Mouse (Mus musculus) heart, embryonic 14.5 days (tissue): ENCODE measurements around the gene Thsd4. TPM values are rescaled to one million over a fixed set of nuclear protein-coding genes. Genes with fewer than 3 reads are reported as not detected.

Source experiments
- ATAC-seq: fragments of 200-750 bp; cut with Nextera tagmentation; 2 replicates; pipeline ENCODE4 v1.8.0; 2017; ENCODE audit warnings: low read depth, moderate TSS enrichment; ENCODE audit not compliant: insufficient number of reproducible peaks, insufficient read depth, low FRiP score
- H3K27ac ChIP-seq, 2 experiments: fragments of 200-500 bp in 1 of 2; fragments of 300-500 bp in 1 of 2; sonication (generic) in 1 of 2; replicated peaks in 1 of 2; 2 replicates each; pipeline ENCODE4 v1.5.1; 2012 to 2014; ENCODE audit warnings: low read depth in 2 of 2, low read length in 2 of 2, control low read depth in 1 of 2, mild to moderate bottlenecking in 1 of 2, mixed read lengths in 1 of 2; ENCODE audit not compliant: control insufficient read depth in 1 of 2, insufficient read depth in 1 of 2
- H3K27me3 ChIP-seq: fragments of 300-500 bp; sonication (generic); 2 replicates; pipeline ENCODE4 v1.6.1; 2014; ENCODE audit warnings: mild to moderate bottlenecking, low read length, control low read depth; ENCODE audit not compliant: control insufficient read depth, insufficient read depth
- H3K36me3 ChIP-seq: fragments of 300-500 bp; sonication (generic); 2 replicates; pipeline ENCODE4 v1.6.1; 2014; ENCODE audit warnings: mild to moderate bottlenecking, control low read depth, low read length, mixed read lengths; ENCODE audit not compliant: control insufficient read depth, insufficient read depth
- H3K4me1 ChIP-seq, 2 experiments: fragments of 200-500 bp in 1 of 2; fragments of 300-500 bp in 1 of 2; sonication (generic) in 1 of 2; 2 replicates each; pipeline ENCODE4 v1.6.1; 2012 to 2014; ENCODE audit warnings: low read length in 2 of 2, control low read depth in 1 of 2, mixed read lengths in 1 of 2; ENCODE audit not compliant: control insufficient read depth in 2 of 2, insufficient read depth in 2 of 2
- H3K4me2 ChIP-seq: fragments of 300-500 bp; sonication (generic); 2 replicates; pipeline ENCODE4 v1.6.1; 2014; ENCODE audit warnings: mild to moderate bottlenecking, low read length
- H3K4me3 ChIP-seq, 2 experiments: fragments of 200-500 bp in 1 of 2; fragments of 300-500 bp in 1 of 2; sonication (generic) in 1 of 2; 2 replicates each; pipeline ENCODE4 v1.5.1; 2012 to 2014; ENCODE audit warnings: low read length in 2 of 2, mild to moderate bottlenecking in 2 of 2, control low read depth in 1 of 2, low read depth in 1 of 2, moderate library complexity in 1 of 2; ENCODE audit not compliant: control insufficient read depth in 1 of 2, insufficient read depth in 1 of 2
- H3K9ac ChIP-seq: fragments of 300-500 bp; sonication (generic); 2 replicates; pipeline ENCODE4 v1.6.1; 2014; ENCODE audit warnings: mild to moderate bottlenecking, low read length
- H3K9me3 ChIP-seq: fragments of 300-500 bp; sonication (generic); 2 replicates; pipeline ENCODE4 v1.6.1; 2016; ENCODE audit warnings: low read length, control low read depth; ENCODE audit not compliant: control insufficient read depth
- WGBS: fragments of 180-500 bp; shearing (Covaris S2); extraction: QIAGEN DNeasy Blood & Tissue Kit; methylation state at CpG from one replicate; pipeline ENCODE4 v1.1.7; 2014; 5-methylcytosine and 5-hydroxymethylcytosine counted together
- polyA plus RNA-seq: library from polyadenylated mRNA; unstranded; fragments of >200 nt; fragmentation: Nextera tagmentation; extraction: Ambion mirVana; gene quantifications from 2 replicates; pipeline ENCODE4 v1.2.1, GENCODE M21; 2014

The Thsd4 gene
- polyA plus RNA-seq, 1 experiment from 2014 or later: 9.5 TPM

GRCm38 (mm10) chr9:60551238-60551637, 29.4 kb upstream of the Thsd4 start:
- Histone ChIP-seq H3K36me3 (no peaks in the 10 kb centered on the region), H3K27ac (no peak overlapping the region), H3K9ac (no peak overlapping the region), H3K9me3 (no peaks in the 10 kb centered on the region), H3K4me2 (no peak overlapping the region), H3K27me3 (no peaks in the 10 kb centered on the region), H3K4me3 (no peak overlapping the region), H3K4me1 (no peaks in the 10 kb centered on the region)
- ATAC-seq: no peak
- WGBS: 82% methylated on average over 4 of the region's 4 CpGs

DNA sequence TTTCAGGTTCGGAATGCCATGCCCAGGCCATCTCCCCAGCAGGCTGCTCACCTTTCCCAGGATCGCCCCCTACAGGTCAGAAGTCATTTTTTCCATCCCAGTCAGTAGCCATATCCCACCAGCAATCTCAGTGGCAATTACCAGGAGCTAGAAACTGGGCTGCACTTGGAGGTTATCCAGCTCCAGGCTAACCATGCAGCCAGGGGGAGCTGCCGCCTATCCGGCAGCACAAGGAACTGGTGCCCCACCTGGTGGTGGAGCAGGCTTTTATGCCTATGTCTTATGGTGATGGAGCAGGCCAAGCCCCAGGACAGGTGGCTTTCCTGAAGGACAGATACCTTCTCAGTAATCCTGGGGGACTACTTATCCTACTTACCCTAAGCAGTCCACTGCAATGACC, 26.3 kb upstream of the Thsd4 start:
- Histone ChIP-seq H3K4me3 (no peak overlapping the region), H3K27me3 (no peaks in the 10 kb centered on the region), H3K27ac (no peak overlapping the region), H3K9ac (no peak overlapping the region), H3K4me1 (peaks cover 6 to 7% of the 10 kb centered on the region in 2 experiments; a peak in 3 of 4 replicates), H3K4me2 (no peak overlapping the region), H3K36me3 (no peaks in the 10 kb centered on the region), H3K9me3 (no peaks in the 10 kb centered on the region)
- no peak for ATAC-seq
- 30% methylated on average over 4 of the region's 4 CpGs for WGBS

GRCm38 (mm10) chr9:60546169-60546568, 24.3 kb upstream of the Thsd4 start:
- H3K4me3 ChIP-seq: no peak overlapping the region
- H3K4me2 ChIP-seq: no peak overlapping the region
- no peaks in the 10 kb centered on the region for H3K36me3 ChIP-seq
- no peaks in the 10 kb centered on the region for H3K9me3 ChIP-seq
- no peak overlapping the region for H3K27ac ChIP-seq
- H3K27me3 ChIP-seq: no peaks in the 10 kb centered on the region
- 56% methylated on average over 2 of the region's 2 CpGs for WGBS
- H3K9ac ChIP-seq: no peak overlapping the region
- no peak for ATAC-seq
- peaks cover 6 to 7% of the 10 kb centered on the region in 2 experiments; a peak in 3 of 4 replicates for H3K4me1 ChIP-seq

DNA sequence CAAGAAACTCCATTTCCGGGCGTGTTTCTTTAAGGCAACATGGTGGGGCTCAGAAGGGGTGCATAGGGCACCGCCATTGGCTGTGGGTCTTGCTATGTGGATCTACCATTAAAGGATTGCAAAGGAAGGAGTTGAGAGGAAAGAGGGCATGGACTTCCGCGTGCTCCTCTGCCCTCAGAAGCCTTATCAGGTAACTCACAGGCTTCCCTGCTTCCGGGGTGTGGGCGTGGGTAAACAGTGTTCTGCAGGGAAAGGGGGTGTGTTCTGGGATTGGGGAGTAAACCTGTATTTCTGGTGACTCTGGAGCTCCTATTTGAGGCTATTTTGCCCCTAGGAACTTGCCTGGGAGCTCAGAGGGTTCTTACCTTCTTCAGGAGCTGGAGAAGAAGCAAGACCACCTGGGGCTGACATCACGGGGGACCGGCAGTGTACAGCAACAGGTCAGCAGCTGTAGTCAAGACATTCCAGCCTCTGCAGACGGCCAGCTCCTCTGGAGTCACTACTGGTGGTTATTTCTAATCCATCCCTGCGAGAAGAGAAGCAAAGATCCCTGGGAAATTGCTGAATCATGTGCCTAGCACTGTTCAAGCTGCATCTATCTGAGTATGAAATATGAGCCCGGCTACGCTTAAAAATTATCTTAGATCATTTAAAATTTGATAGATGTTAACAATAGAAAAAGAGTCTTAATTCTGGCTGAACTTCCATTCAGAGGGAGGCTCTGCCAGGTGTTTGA, 23.7 kb upstream of the Thsd4 start:
- no peaks in the 10 kb centered on the region for H3K9me3 ChIP-seq
- WGBS: 57% methylated on average over 13 of the region's 13 CpGs
- H3K27me3 ChIP-seq: no peaks in the 10 kb centered on the region
- H3K9ac ChIP-seq: no peak overlapping the region
- ATAC-seq: no peak
- H3K27ac ChIP-seq: no peak overlapping the region
- no peaks in the 10 kb centered on the region for H3K36me3 ChIP-seq
- H3K4me1 ChIP-seq: peaks cover 6 to 7% of the 10 kb centered on the region in 2 experiments; a peak in 3 of 4 replicates
- H3K4me3 ChIP-seq: no peak overlapping the region
- no peak overlapping the region for H3K4me2 ChIP-seq

DNA sequence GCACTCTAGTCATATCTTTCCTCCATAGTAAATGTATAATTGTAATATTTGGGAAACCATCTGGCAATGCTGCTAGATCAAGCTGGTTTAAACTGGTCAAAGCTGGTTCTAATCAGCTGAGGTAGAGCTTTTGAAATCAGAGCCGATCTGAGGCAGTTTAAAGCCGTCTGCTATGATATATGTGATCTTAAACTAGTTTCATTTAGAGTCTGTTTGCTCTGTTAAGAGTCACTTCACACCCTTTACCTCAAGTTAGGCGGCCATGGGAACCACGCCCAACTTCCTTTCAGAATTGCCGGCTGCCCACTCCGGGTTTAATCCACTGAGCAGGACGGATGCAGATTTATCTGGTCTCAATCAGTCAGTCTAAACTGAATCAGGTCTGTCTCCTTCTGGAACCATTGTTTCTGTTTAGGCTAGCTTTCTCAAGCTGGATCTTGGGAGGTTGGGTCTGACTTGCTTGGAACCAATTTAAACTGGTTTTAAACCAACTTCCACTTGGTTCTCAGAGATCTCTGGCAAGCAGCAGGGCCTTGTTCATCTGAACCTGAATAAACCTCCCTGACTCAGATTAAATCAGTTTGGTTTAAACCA, 21.7 kb upstream of the Thsd4 start:
- Histone ChIP-seq H3K27ac (no peak overlapping the region), H3K9me3 (no peaks in the 10 kb centered on the region), H3K4me1 (peaks cover 6 to 7% of the 10 kb centered on the region in 2 experiments; a peak in 3 of 4 replicates), H3K4me2 (no peak overlapping the region), H3K36me3 (no peaks in the 10 kb centered on the region), H3K27me3 (no peaks in the 10 kb centered on the region), H3K4me3 (no peak overlapping the region), H3K9ac (no peak overlapping the region)
- WGBS: 63% methylated on average over 7 of the region's 7 CpGs
- no peak for ATAC-seq

- H3K27ac ChIP-seq: peak overlapping the region; percentile 30 to 66; a peak in 2 of 4 replicates
- no peaks in the 10 kb centered on the region for H3K36me3 ChIP-seq
- no peak overlapping the region for H3K4me3 ChIP-seq
- H3K27me3 ChIP-seq: no peaks in the 10 kb centered on the region
- H3K9ac ChIP-seq: no peak overlapping the region
- ATAC-seq: no peak
- H3K9me3 ChIP-seq: no peaks in the 10 kb centered on the region
- H3K4me1 ChIP-seq: peaks cover 33 to 37% of the 10 kb centered on the region in 2 experiments
- 81% methylated on average over 12 of the region's 12 CpGs for WGBS
- H3K4me2 ChIP-seq: no peak overlapping the region
Observed at GRCm38 (mm10) chr9:60530310-60530709, 8.5 kb upstream of the Thsd4 start.

DNA sequence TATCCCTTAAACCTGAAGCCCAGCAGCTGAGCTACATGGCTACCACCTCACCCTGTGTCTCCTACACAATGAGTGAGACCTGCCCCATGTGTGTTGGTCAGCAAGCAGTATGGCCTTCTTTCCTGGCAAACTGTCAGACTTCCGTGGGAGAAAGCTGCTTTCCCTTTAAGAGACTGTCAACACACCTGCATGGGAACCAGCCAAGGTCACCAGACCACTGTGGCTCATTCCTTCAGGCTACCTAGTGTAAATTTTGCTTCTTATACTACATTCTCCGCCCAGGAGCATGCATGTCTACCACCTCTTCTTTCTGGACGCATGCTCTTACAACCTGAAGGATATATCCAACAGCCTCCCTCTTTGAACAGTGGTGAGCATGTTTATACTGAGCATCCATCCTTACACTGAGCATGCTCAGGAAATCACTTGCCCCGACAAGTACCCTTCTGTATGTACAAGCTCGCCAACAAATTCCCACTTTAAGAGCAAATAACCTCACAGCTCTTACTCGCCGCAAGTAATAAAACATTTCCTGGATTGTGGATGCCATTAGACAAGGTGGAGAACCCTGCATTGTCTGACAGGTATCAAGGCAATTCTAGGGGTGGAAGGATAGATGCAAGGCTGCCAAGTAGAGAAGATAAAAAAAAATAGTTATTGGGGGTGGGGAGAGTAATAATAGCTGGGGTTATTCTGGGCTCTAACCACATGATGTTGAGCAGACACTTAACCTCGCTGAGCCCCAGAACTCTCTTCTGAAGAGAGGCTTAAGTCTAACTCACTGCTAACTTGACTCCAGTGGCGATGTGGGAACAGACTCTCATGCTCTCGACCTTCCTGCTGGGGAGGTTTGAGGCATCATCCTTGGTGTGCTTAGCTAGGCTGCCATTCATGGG, 7.8 kb upstream of the Thsd4 start:
- peaks cover 35 to 39% of the 10 kb centered on the region in 2 experiments for H3K4me1 ChIP-seq
- no peak overlapping the region; the same call in 1 of the 2 replicates for H3K4me2 ChIP-seq
- no peaks in the 10 kb centered on the region for H3K9me3 ChIP-seq
- ATAC-seq: no peak
- H3K9ac ChIP-seq: no peak overlapping the region
- no peaks in the 10 kb centered on the region for H3K27me3 ChIP-seq
- WGBS: 59% methylated on average over 10 of the region's 10 CpGs
- no peak overlapping the region for H3K4me3 ChIP-seq
- no peaks in the 10 kb centered on the region for H3K36me3 ChIP-seq
- H3K27ac ChIP-seq: peak overlapping the region; percentile 45 to 66
